Mouse (Mus musculus): Measurements from ENCODE around the gene Ndufs2. TPM values are rescaled to one million over a fixed set of nuclear protein-coding genes. Genes with fewer than 3 reads are reported as not detected.
"Not testable (repeated sequence)": the region's sequence is repeated elsewhere in the genome, so short reads cannot be mapped to it uniquely, and the experiment has no call there.

Ndufs2 gene
- total RNA-seq, 2 experiments from 2014 or later = 258 to 278 TPM

- DNase-seq (ENCODE audit: low spot score in 2 of 2) = no peak
- intact Hi-C loops (cut with DNase I) = no loop called here
These were observed 9.1 kb upstream of the Ndufs2 start for GRCm38 (mm10) chr1:171260316-171260715.

- intact Hi-C loops (cut with DNase I) = loop anchor here (5.0 to 10.0 kb wide), 2 partner anchors 147 to 364 kb away; partner anchors contain the start of gene Cfap126
- DNase-seq (ENCODE audit: low spot score in 2 of 2) = no peak
These were observed 7.7 kb upstream of the Ndufs2 start for GRCm38 (mm10) chr1:171258921-171259320.

GRCm38 (mm10) chr1:171257781-171258180 is 6.6 kb upstream of the Ndufs2 start:
- no peak for DNase-seq (ENCODE audit: low spot score in 2 of 2)

GRCm38 (mm10) chr1:171256937-171257548 is 5.9 kb upstream of the Ndufs2 start:
- peak; percentile 62 to 71 for DNase-seq (ENCODE audit: low spot score in 2 of 2)
- intact Hi-C loops (cut with DNase I) = loop anchor here (5.0 to 10.0 kb wide), 2 partner anchors 145 to 362 kb away; partner anchors contain the start of gene Cfap126

More at GRCm38 (mm10) chr1:171257781-171258180, 6.6 kb upstream of the Ndufs2 start:
- intact Hi-C loops (cut with DNase I) = loop anchor here (5.0 to 10.0 kb wide), 2 partner anchors 145 to 363 kb away; partner anchors contain the start of gene Cfap126

GRCm38 (mm10) chr1:171256095-171256818 is 5.1 kb upstream of the Ndufs2 start:
- DNase-seq (ENCODE audit: low spot score in 2 of 2) = no peak
- intact Hi-C loops (cut with DNase I) = loop anchor here (5.0 to 10.0 kb wide), 2 partner anchors 144 to 361 kb away; partner anchors contain the start of gene Cfap126

GRCm38 (mm10) chr1:171252415-171252814 is 1.2 kb upstream of the Ndufs2 start:
- intact Hi-C loops (cut with DNase I) = loop anchor here (10.0 kb wide), 1 partner anchor 358 kb away; no protein-coding TSS in a partner anchor
- no peak for DNase-seq (ENCODE audit: low spot score in 2 of 2)

GRCm38 (mm10) chr1:171251594-171252324 is 571 bp upstream of the Ndufs2 start:
- intact Hi-C loops (cut with DNase I) = loop anchor here (10.0 kb wide), 1 partner anchor 357 kb away; no protein-coding TSS in a partner anchor
- no peak for DNase-seq (ENCODE audit: low spot score in 2 of 2)

GRCm38 (mm10) chr1:171249913-171250600 is 1.1 kb downstream of the Ndufs2 start, which contains the start of gene Adamts4:
Gene Adamts4 (plus strand): TSS chr1:171250421.
- intact Hi-C loops (cut with DNase I) = loop anchor here (10.0 kb wide), 1 partner anchor 355 kb away; no protein-coding TSS in a partner anchor
- peak; percentile 50 to 64 for DNase-seq (ENCODE audit: low spot score in 2 of 2)

- no peak for DNase-seq (ENCODE audit: low spot score in 2 of 2)
- intact Hi-C loops (cut with DNase I) = no loop called here
These were observed 2.6 kb downstream of the Ndufs2 start for GRCm38 (mm10) chr1:171248386-171249226.

- DNase-seq (ENCODE audit: low spot score in 2 of 2) = no peak
- intact Hi-C loops (cut with DNase I) = loop anchor here (1.0 kb wide), 2 partner anchors 26 to 33 kb away; partner anchors contain the start of genes Ppox and Tomm40l
These were observed 3.3 kb downstream of the Ndufs2 start for GRCm38 (mm10) chr1:171247916-171248315.

- intact Hi-C loops (cut with DNase I) = loop anchor here (1.0 kb wide), 2 partner anchors 25 to 34 kb away; partner anchors contain the start of genes Ppox and Tomm40l
- no peak for DNase-seq (ENCODE audit: low spot score in 2 of 2)
These were observed 3.7 kb downstream of the Ndufs2 start for GRCm38 (mm10) chr1:171247453-171247841.

GRCm38 (mm10) chr1:171246709-171247452 is 4.3 kb downstream of the Ndufs2 start:
- intact Hi-C loops (cut with DNase I) = loop anchor here (1.0 kb wide), 2 partner anchors 25 to 34 kb away; partner anchors contain the start of genes Ppox and Tomm40l
- DNase-seq (ENCODE audit: low spot score in 2 of 2) = peak; percentile 95 to 99

GRCm38 (mm10) chr1:171245353-171245752 is 5.8 kb downstream of the Ndufs2 start:
- intact Hi-C loops (cut with DNase I) = no loop called here
- no peak for DNase-seq (ENCODE audit: low spot score in 2 of 2)

GRCm38 (mm10) chr1:171241952-171242351 is 9.2 kb downstream of the Ndufs2 start:
- DNase-seq (ENCODE audit: low spot score in 2 of 2) = not testable (repeated sequence)

GRCm38 (mm10) chr1:171240911-171241310 is 10.3 kb downstream of the Ndufs2 start:
- no peak for DNase-seq (ENCODE audit: low spot score in 2 of 2)
- intact Hi-C loops (cut with DNase I) = no loop called here

More at GRCm38 (mm10) chr1:171241952-171242351, 9.2 kb downstream of the Ndufs2 start:
- intact Hi-C loops (cut with DNase I) = not testable (repeated sequence)

GRCm38 (mm10) chr1:171239992-171240744 is 11.0 kb downstream of the Ndufs2 start:
- intact Hi-C loops (cut with DNase I) = no loop called here
- DNase-seq (ENCODE audit: low spot score in 2 of 2) = no peak

- intact Hi-C loops (cut with DNase I) = no loop called here
- DNase-seq (ENCODE audit: low spot score in 2 of 2) = peak in 1 of 2 experiments; percentile 54
These were observed 12.7 kb downstream of the Ndufs2 start for GRCm38 (mm10) chr1:171238463-171238862.
